Mouse (Mus musculus): ENCODE measurements around the gene Sc5d. TPM values are rescaled to one million over a fixed set of nuclear protein-coding genes. Genes with fewer than 3 reads are reported as not detected.

Gene Sc5d
- polyA plus RNA-seq, 1 experiment from 2014 or later = 58.1 TPM

DNA sequence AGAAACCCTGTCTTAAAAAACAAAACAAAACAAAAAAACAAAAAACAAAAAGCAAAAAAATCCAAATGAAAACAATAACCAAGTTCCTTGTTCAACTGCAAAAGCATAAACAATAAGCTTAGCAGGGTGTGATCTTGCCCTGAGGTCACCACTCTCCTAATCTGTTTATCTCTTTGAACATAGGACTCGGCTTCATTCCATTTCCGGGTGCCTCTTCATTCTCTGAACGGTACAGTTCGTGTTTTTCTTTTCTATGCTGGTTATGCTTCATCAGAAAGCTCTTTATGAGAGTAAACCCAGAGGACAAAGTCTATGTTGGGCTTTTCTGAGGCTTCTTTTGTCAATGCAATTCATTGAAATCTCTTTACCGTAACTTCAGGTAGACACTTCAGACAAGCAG is 19.9 kb downstream of the Sc5d start:
- H3K27me3 ChIP-seq (replicated peaks; ENCODE audit: low read depth, poor library complexity, severe bottlenecking) = peaks cover 3% of the 10 kb centered on the region
- no peaks in the 10 kb centered on the region for H3K36me3 ChIP-seq (replicated peaks)
- no peak overlapping the region for H3K4me3 ChIP-seq
- no peaks in the 10 kb centered on the region for H3K9me3 ChIP-seq
- no peak for DNase-seq (ENCODE audit: low spot score)
- H3K27ac ChIP-seq (replicated peaks) = no peak overlapping the region
- H3K4me1 ChIP-seq = no peaks in the 10 kb centered on the region; the same call in 1 of the 2 replicates
- WGBS = 86% methylated on average over 5 of the region's 5 CpGs

DNA sequence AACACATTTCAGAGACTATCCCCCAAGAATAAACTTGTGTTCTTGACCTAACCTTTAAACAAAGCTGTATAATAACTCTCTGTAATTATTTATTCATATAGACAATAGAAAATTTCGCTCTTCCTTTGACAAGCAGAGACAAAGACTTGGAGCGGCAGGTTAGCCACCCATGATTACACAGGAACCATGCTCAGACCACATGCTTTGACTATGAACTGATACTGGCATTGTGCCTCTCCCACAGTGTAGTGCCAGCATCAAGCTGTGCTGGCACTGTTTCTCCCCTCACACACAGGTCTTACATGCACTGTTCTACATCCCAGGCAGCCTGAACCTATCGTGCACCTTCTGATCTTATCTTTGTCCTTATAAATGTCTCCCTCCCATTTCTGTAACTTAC is 23.0 kb downstream of the Sc5d start:
- DNase-seq (ENCODE audit: low spot score) = no peak
- H3K36me3 ChIP-seq (replicated peaks) = no peaks in the 10 kb centered on the region
- H3K4me1 ChIP-seq = no peaks in the 10 kb centered on the region; the same call in 1 of the 2 replicates
- H3K4me3 ChIP-seq = no peak overlapping the region
- no peaks in the 10 kb centered on the region for H3K9me3 ChIP-seq
- 86% methylated on average over 3 of the region's 3 CpGs for WGBS
- H3K27ac ChIP-seq (replicated peaks) = no peak overlapping the region
- H3K27me3 ChIP-seq (replicated peaks; ENCODE audit: low read depth, poor library complexity, severe bottlenecking) = peaks cover 6% of the 10 kb centered on the region

DNA sequence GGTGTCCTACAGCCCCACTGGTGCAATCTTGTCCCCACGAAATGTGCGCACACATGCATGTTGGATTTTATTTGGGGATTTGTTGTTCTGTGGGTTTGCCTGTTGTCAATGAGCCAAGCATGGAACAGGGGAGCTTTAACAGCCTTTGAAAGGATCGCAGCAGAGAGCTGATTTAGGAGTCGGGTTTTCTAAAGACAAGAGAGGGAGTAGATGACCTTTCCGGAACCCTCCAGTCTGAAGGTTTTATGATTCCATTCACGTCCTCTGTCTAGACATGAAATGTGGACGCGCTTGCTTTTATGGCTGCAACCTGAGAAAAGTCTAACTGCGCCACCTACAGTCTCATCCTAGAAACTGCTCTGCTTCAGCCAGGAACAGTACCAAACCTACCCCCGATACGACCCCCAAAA is 23.5 kb downstream of the Sc5d start:
- H3K4me1 ChIP-seq = no peaks in the 10 kb centered on the region; the same call in 1 of the 2 replicates
- H3K9me3 ChIP-seq = no peaks in the 10 kb centered on the region
- peak; percentile 51 for DNase-seq (ENCODE audit: low spot score)
- H3K27me3 ChIP-seq (replicated peaks; ENCODE audit: low read depth, poor library complexity, severe bottlenecking) = peaks cover 6% of the 10 kb centered on the region
- no peak overlapping the region for H3K4me3 ChIP-seq
- H3K36me3 ChIP-seq (replicated peaks) = no peaks in the 10 kb centered on the region
- 36% methylated on average over 11 of the region's 11 CpGs for WGBS
- H3K27ac ChIP-seq (replicated peaks) = peak overlapping the region; percentile 26; the same call in 1 of the 2 replicates

DNA sequence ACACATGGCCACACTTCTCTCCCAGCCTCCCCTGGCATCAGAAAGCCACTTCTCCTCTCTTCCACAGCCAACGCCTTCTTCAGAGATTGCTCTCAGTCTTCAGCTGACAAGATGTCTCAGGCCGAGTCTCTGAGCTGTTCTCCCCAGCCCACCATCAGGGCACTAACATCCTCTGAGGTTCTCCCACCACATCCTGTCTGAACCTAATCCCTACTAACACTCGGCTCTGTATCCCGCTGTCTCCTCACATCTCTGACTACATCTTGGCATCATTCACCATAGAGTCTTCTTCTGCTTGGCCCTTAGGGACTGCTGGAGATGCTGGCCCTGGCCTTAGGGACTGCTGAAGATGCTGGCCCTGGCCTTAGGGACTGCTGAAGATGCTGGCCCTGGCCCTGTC is 25.2 kb downstream of the Sc5d start:
- H3K9me3 ChIP-seq = no peaks in the 10 kb centered on the region
- H3K4me1 ChIP-seq = no peaks in the 10 kb centered on the region; the same call in 1 of the 2 replicates
- peaks cover 6% of the 10 kb centered on the region for H3K27me3 ChIP-seq (replicated peaks; ENCODE audit: low read depth, poor library complexity, severe bottlenecking)
- WGBS = 82% methylated on average over 4 of the region's 4 CpGs
- H3K36me3 ChIP-seq (replicated peaks) = no peaks in the 10 kb centered on the region
- no peak for DNase-seq (ENCODE audit: low spot score)
- H3K4me3 ChIP-seq = no peak overlapping the region
- H3K27ac ChIP-seq (replicated peaks) = no peak overlapping the region

DNA sequence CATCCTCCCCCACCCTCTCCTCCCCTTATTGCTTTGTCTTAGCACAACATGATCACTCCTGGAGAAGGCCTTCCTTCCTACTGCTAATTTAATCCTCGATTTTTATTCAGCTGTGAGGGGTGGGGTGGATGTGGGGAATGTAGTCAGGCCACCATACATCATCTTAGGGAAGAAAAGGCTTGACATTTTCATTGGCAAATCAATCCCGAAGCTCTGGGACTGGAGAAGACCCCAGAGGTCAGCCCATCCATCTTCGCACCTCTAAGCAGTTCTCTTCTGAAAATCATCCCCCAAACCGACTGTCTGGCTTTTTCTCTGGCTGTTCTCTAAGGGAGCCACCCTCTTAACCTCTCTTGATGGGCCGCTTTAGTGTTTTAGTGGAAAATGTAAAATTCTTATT is 32.9 kb downstream of the Sc5d start:
- no peak for DNase-seq (ENCODE audit: low spot score)
- Histone ChIP-seq H3K4me3 (no peak overlapping the region), H3K36me3 (replicated peaks) (no peaks in the 10 kb centered on the region), H3K4me1 (no peaks in the 10 kb centered on the region), H3K27ac (replicated peaks) (no peak overlapping the region), H3K9me3 (no peaks in the 10 kb centered on the region), H3K27me3 (replicated peaks; ENCODE audit: low read depth, poor library complexity, severe bottlenecking) (no peaks in the 10 kb centered on the region)
- 74% methylated on average over 5 of the region's 5 CpGs for WGBS

DNA sequence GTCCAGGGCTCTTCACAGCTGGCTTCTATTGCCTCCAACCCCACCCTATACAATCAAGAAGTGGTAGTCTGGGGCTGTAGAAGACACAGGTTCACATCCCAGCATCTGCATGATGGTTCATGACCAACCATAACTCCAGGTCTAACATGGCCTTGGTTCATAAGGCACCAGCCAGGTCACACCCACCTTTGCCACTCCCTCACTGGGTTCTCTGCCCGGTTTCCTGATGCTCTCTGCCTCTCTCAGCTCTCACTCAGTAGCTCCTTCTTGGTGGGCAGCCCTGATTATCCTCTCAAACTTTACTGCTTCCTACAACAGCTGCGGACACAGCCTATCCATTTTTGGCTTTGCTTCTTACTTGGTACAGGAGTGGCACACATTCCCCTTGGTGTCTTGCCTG is 33.7 kb downstream of the Sc5d start:
- no peak for DNase-seq (ENCODE audit: low spot score)
- H3K4me1 ChIP-seq = no peaks in the 10 kb centered on the region
- H3K4me3 ChIP-seq = no peak overlapping the region
- WGBS = 90% methylated on average over 2 of the region's 2 CpGs
- H3K36me3 ChIP-seq (replicated peaks) = no peaks in the 10 kb centered on the region
- H3K9me3 ChIP-seq = no peaks in the 10 kb centered on the region
- H3K27ac ChIP-seq (replicated peaks) = no peak overlapping the region
- no peaks in the 10 kb centered on the region for H3K27me3 ChIP-seq (replicated peaks; ENCODE audit: low read depth, poor library complexity, severe bottlenecking)

DNA sequence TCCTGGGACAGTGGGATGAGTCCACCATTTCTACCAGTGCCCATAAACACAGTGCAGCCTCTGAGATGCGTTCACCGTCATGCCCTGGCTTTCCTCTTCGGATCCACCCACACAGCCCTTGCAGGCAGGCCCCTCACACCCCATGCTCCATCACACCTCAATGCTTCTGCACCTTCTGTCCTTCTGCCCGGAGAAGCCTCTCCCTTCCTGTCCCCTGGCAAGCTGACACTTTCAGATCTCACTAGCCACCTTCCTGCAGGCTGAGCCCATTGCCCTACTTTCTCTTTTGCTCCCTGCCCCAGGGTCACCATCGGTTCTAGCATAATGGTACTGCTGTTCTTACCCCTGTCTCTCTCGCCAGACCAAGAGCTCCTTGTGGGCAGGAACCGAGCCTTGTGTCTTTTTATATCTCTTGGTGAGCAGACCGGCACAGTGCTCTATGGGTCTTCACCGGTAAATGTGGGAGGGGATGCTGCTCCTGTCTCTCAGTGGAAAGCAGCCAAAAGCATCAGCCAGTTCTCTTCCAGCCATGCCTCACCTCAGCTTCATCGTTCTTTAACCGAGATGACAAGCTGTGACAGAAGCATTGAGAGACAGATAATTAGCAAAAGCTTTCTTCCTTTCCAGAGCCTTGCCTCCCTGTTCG is 34.5 kb downstream of the Sc5d start:
- H3K4me1 ChIP-seq = no peaks in the 10 kb centered on the region
- no peak for DNase-seq (ENCODE audit: low spot score)
- H3K27me3 ChIP-seq (replicated peaks; ENCODE audit: low read depth, poor library complexity, severe bottlenecking) = no peaks in the 10 kb centered on the region
- H3K9me3 ChIP-seq = no peaks in the 10 kb centered on the region
- H3K27ac ChIP-seq (replicated peaks) = no peak overlapping the region
- no peak overlapping the region for H3K4me3 ChIP-seq
- WGBS = 75% methylated on average over 12 of the region's 12 CpGs
- H3K36me3 ChIP-seq (replicated peaks) = no peaks in the 10 kb centered on the region

DNA sequence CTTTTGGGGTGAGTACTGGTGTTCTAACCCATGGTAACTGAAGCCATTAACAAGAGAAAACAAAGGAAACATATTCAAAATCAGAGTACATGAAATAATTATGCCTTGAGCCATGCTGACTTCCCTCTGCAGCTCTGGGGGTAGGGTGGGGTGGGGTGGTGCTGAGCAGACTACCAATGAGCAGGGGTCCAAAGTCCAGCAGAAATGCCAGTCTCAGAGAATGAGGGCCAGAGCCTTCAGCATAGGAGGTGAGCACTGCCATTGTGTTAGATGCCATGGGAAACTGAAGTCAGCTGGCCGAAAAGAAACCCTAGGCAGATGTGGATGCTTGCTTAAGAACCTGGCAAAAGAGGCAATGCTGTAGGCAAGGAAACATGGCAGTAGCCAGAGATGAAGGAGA is 36.3 kb downstream of the Sc5d start:
- DNase-seq (ENCODE audit: low spot score) = no peak
- Histone ChIP-seq H3K4me3 (no peak overlapping the region), H3K27me3 (replicated peaks; ENCODE audit: low read depth, poor library complexity, severe bottlenecking) (no peaks in the 10 kb centered on the region), H3K9me3 (no peaks in the 10 kb centered on the region), H3K36me3 (replicated peaks) (no peaks in the 10 kb centered on the region), H3K4me1 (no peaks in the 10 kb centered on the region), H3K27ac (replicated peaks) (no peak overlapping the region)
- WGBS = 84% methylated on average over 1 of the region's 1 CpGs

DNA sequence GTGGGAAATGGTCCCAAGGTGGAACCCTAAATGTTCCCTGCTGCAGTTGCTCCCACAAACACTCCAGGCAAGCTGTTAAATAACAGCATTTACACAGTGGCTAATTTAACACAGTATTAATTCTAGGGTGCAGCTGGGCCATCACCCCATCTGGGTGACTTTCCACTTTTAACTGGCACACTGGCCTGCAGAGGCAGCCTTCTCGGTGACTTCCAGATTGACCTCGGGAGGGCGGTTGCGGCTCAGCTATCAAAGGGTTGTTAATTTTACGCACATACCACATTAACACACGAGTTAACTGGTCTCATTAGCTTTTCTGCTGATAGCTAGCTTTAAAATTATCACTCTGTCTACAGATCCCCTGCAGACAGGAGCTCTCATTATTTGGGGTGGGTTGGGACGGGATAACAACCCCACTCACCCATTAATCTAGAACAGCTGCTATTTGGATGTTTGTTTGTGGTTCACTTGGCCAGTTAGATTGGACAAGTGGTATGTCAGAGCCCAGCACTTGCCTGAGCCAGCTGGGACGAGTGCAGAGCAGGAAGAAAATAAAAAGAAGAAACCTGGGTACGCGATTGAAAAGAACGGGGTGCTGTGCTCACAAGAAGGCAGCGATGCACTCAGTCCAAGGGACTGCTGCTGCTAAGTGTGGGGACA is 44.9 kb downstream of the Sc5d start:
- Histone ChIP-seq H3K36me3 (replicated peaks) (no peaks in the 10 kb centered on the region), H3K27me3 (replicated peaks; ENCODE audit: low read depth, poor library complexity, severe bottlenecking) (no peaks in the 10 kb centered on the region), H3K4me3 (no peak overlapping the region), H3K4me1 (peaks cover 6% of the 10 kb centered on the region; the same call in 1 of the 2 replicates), H3K27ac (replicated peaks) (no peak overlapping the region), H3K9me3 (no peaks in the 10 kb centered on the region)
- no peak for DNase-seq (ENCODE audit: low spot score)
- 69% methylated on average over 12 of the region's 12 CpGs for WGBS

DNA sequence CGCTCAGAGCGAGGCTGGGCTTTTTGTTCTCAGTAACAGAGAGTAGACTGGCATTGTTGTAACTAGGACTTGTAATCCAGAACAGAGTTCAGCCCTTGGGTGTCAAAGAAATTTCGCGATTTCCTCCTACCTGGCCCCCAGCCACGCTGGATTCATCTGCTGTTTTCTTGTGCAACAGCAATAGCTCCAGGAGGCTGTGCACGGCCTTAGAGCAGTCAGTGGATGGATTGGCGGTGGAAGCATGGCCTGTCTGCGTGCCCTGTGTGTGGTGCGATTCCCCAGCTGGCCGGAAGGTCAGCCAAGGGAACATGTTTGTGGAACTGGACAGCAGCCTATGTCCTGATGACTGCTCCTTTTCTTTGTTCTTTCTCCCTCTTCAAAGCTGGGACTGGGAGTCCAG is 46.4 kb downstream of the Sc5d start:
- H3K27ac ChIP-seq (replicated peaks) = no peak overlapping the region; the same call in 1 of the 2 replicates
- 85% methylated on average over 10 of the region's 10 CpGs for WGBS
- DNase-seq (ENCODE audit: low spot score) = no peak
- no peak overlapping the region for H3K4me3 ChIP-seq
- H3K27me3 ChIP-seq (replicated peaks; ENCODE audit: low read depth, poor library complexity, severe bottlenecking) = no peaks in the 10 kb centered on the region
- no peaks in the 10 kb centered on the region for H3K9me3 ChIP-seq
- H3K36me3 ChIP-seq (replicated peaks) = no peaks in the 10 kb centered on the region
- H3K4me1 ChIP-seq = peaks cover 6% of the 10 kb centered on the region; the same call in 1 of the 2 replicates

DNA sequence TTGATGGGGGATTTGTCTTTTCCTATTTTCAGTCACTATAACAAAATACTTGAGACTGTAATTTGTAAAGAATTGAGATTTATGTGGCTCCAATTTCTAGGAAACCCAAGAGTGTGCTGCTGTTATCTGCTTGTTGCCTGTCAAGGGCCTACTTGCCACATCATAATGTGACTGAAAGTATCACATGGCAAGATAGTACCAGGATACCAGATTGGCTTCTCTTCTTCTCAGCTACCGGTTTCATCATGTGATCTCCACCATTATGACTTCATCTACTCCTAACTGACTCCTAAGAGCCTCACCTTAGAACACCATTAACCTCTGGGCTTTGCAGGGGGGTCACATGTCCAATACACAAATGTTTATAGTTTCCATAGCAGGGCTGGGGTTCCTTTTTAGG is 49.9 kb downstream of the Sc5d start:
- no peak for DNase-seq (ENCODE audit: low spot score)
- Histone ChIP-seq H3K9me3 (no peaks in the 10 kb centered on the region), H3K36me3 (replicated peaks) (no peaks in the 10 kb centered on the region), H3K4me1 (peaks cover 3% of the 10 kb centered on the region; the same call in 1 of the 2 replicates), H3K4me3 (no peak overlapping the region), H3K27me3 (replicated peaks; ENCODE audit: low read depth, poor library complexity, severe bottlenecking) (no peaks in the 10 kb centered on the region), H3K27ac (replicated peaks) (no peak overlapping the region)
- WGBS = 85% methylated on average over 1 of the region's 1 CpGs

DNA sequence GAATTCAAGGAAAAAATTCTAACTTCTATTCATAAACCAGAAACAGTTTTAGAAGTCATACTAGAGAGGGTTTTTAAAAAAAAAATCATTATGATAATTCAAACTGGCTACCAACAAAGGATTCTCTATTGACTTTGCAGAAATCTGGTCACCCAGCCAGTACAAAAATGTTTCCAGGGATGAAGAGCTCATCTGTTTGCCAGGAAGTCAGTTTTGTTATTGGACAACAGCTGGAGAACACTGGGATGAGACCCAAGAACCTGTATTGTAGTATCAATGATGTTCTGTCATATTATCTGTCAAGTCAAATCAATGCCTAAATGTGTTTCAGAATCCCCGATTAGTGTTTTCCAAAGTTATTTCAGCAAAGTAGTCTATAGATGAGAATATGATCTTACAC is 50.9 kb downstream of the Sc5d start:
- Histone ChIP-seq H3K27me3 (replicated peaks; ENCODE audit: low read depth, poor library complexity, severe bottlenecking) (no peaks in the 10 kb centered on the region), H3K4me3 (no peak overlapping the region), H3K9me3 (no peaks in the 10 kb centered on the region), H3K4me1 (no peaks in the 10 kb centered on the region), H3K36me3 (replicated peaks) (no peaks in the 10 kb centered on the region), H3K27ac (replicated peaks) (no peak overlapping the region)
- 92% methylated on average over 1 of the region's 1 CpGs for WGBS
- no peak for DNase-seq (ENCODE audit: low spot score)

DNA sequence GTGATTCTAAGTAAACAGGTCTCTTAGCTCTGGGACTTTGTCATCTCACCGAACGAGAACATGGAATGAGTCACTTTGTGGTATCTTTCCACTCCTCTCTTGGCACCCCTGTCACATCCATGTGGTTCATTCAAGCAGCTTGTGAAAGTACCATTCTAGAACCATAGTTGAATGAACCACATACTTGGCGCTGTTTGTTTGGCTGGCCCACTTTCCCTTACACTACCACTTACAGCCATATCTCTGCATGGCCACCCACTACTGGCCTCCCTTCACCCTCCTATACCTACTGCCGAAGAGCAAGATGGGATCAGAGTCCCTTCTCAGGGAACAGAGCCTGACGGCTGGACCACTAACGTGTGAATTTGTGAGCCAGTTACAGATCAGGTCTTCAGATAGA is 54.4 kb downstream of the Sc5d start:
- H3K36me3 ChIP-seq (replicated peaks) = no peaks in the 10 kb centered on the region
- no peaks in the 10 kb centered on the region for H3K4me1 ChIP-seq
- no peak overlapping the region for H3K4me3 ChIP-seq
- H3K27me3 ChIP-seq (replicated peaks; ENCODE audit: low read depth, poor library complexity, severe bottlenecking) = no peaks in the 10 kb centered on the region
- no peak overlapping the region for H3K27ac ChIP-seq (replicated peaks)
- WGBS = 88% methylated on average over 6 of the region's 6 CpGs
- H3K9me3 ChIP-seq = no peaks in the 10 kb centered on the region
- no peak for DNase-seq (ENCODE audit: low spot score)

Measured in embryonic facial prominence, embryonic 10.5 days (tissue).